Mouse (Mus musculus): Measurements from ENCODE around the gene Cped1. TPM values are rescaled to one million over a fixed set of nuclear protein-coding genes. Genes with fewer than 3 reads are reported as not detected.
"Not testable (repeated sequence)": the region's sequence is repeated elsewhere in the genome, so short reads cannot be mapped to it uniquely, and the experiment has no call there.

Gene Cped1
- polyA plus RNA-seq, 1 experiment from 2014 or later = 10.4 TPM

- peak; percentile 29 for DNase-seq (ENCODE audit: low spot score)
- Histone ChIP-seq H3K27me3 (ENCODE audit: control insufficient read depth, insufficient read depth, low read length) (no peaks in the 10 kb centered on the region), H3K9ac (ENCODE audit: low read length) (no peak overlapping the region), H3K4me3 (ENCODE audit: low read depth, low read length) (no peak overlapping the region), H3K4me2 (replicated peaks; ENCODE audit: low read depth) (no peak overlapping the region), H3K9me3 (ENCODE audit: control insufficient read depth, low read length) (no peaks in the 10 kb centered on the region), H3K4me1 (replicated peaks; ENCODE audit: control insufficient read depth, insufficient read depth) (no peaks in the 10 kb centered on the region), H3K36me3 (ENCODE audit: control insufficient read depth, insufficient read depth, low read length) (no peaks in the 10 kb centered on the region), H3K27ac (replicated peaks) (no peak overlapping the region)
- WGBS = 30% methylated on average over 12 of the region's 12 CpGs
- TF ChIP-seq CTCF (IDR thresholded peaks at IDR 0.05; ENCODE audit: low read depth) (peak; percentile 90), EP300 (optimal IDR thresholded peaks at IDR 0.05) (no peak)
- peak; percentile 67; the same call in 1 of the 2 replicates for ATAC-seq (ENCODE audit: low FRiP score, low TSS enrichment)
Observed at GRCm38 (mm10) chr6:22122080-22122479, 136.4 kb downstream of the Cped1 start.

GRCm38 (mm10) chr6:22122693-22123092 is 137.0 kb downstream of the Cped1 start:
- H3K36me3 ChIP-seq (ENCODE audit: control insufficient read depth, insufficient read depth, low read length) = no peaks in the 10 kb centered on the region
- H3K27ac ChIP-seq (replicated peaks) = no peak overlapping the region
- no peaks in the 10 kb centered on the region for H3K4me1 ChIP-seq (replicated peaks; ENCODE audit: control insufficient read depth, insufficient read depth)
- no peak for TF ChIP-seq EP300 (optimal IDR thresholded peaks at IDR 0.05)
- TF ChIP-seq CTCF (IDR thresholded peaks at IDR 0.05; ENCODE audit: low read depth) = no peak
- ATAC-seq (ENCODE audit: low FRiP score, low TSS enrichment) = no peak
- no peak overlapping the region for H3K9ac ChIP-seq (ENCODE audit: low read length)
- no peak overlapping the region for H3K4me2 ChIP-seq (replicated peaks; ENCODE audit: low read depth)
- WGBS = 82% methylated on average over 1 of the region's 1 CpGs
- H3K27me3 ChIP-seq (ENCODE audit: control insufficient read depth, insufficient read depth, low read length) = no peaks in the 10 kb centered on the region
- H3K4me3 ChIP-seq (ENCODE audit: low read depth, low read length) = no peak overlapping the region
- no peaks in the 10 kb centered on the region for H3K9me3 ChIP-seq (ENCODE audit: control insufficient read depth, low read length)
- no peak for DNase-seq (ENCODE audit: low spot score)

GRCm38 (mm10) chr6:22123332-22123731 is 137.6 kb downstream of the Cped1 start:
- no peak for TF ChIP-seq CTCF (IDR thresholded peaks at IDR 0.05; ENCODE audit: low read depth)
- TF ChIP-seq EP300 (optimal IDR thresholded peaks at IDR 0.05) = no peak
- WGBS = 51% methylated on average over 3 of the region's 3 CpGs
- DNase-seq (ENCODE audit: low spot score) = no peak
- ATAC-seq (ENCODE audit: low FRiP score, low TSS enrichment) = no peak
- H3K4me3 ChIP-seq (ENCODE audit: low read depth, low read length) = no peak overlapping the region
- H3K9ac ChIP-seq (ENCODE audit: low read length) = no peak overlapping the region
- no peaks in the 10 kb centered on the region for H3K27me3 ChIP-seq (ENCODE audit: control insufficient read depth, insufficient read depth, low read length)
- H3K36me3 ChIP-seq (ENCODE audit: control insufficient read depth, insufficient read depth, low read length) = no peaks in the 10 kb centered on the region
- H3K4me1 ChIP-seq (replicated peaks; ENCODE audit: control insufficient read depth, insufficient read depth) = no peaks in the 10 kb centered on the region
- H3K27ac ChIP-seq (replicated peaks) = no peak overlapping the region
- no peak overlapping the region for H3K4me2 ChIP-seq (replicated peaks; ENCODE audit: low read depth)
- no peaks in the 10 kb centered on the region for H3K9me3 ChIP-seq (ENCODE audit: control insufficient read depth, low read length)

GRCm38 (mm10) chr6:22124575-22125330 is 139.0 kb downstream of the Cped1 start:
- H3K4me1 ChIP-seq (replicated peaks; ENCODE audit: control insufficient read depth, insufficient read depth); ATAC-seq (ENCODE audit: low FRiP score, low TSS enrichment); H3K4me3 ChIP-seq (ENCODE audit: low read depth, low read length); H3K9me3 ChIP-seq (ENCODE audit: control insufficient read depth, low read length); DNase-seq (ENCODE audit: low spot score); H3K27me3 ChIP-seq (ENCODE audit: control insufficient read depth, insufficient read depth, low read length); H3K27ac ChIP-seq (replicated peaks); H3K4me2 ChIP-seq (replicated peaks; ENCODE audit: low read depth); H3K36me3 ChIP-seq (ENCODE audit: control insufficient read depth, insufficient read depth, low read length); H3K9ac ChIP-seq (ENCODE audit: low read length): not testable (repeated sequence)
- WGBS = 81% methylated on average over 23 of the region's 31 CpGs

- Histone ChIP-seq H3K4me3 (ENCODE audit: low read depth, low read length) (no peak overlapping the region), H3K9ac (ENCODE audit: low read length) (no peak overlapping the region), H3K36me3 (ENCODE audit: control insufficient read depth, insufficient read depth, low read length) (no peaks in the 10 kb centered on the region), H3K27ac (replicated peaks) (no peak overlapping the region), H3K4me1 (replicated peaks; ENCODE audit: control insufficient read depth, insufficient read depth) (no peaks in the 10 kb centered on the region), H3K27me3 (ENCODE audit: control insufficient read depth, insufficient read depth, low read length) (no peaks in the 10 kb centered on the region), H3K4me2 (replicated peaks; ENCODE audit: low read depth) (no peak overlapping the region), H3K9me3 (ENCODE audit: control insufficient read depth, low read length) (no peaks in the 10 kb centered on the region)
- DNase-seq (ENCODE audit: low spot score) (no peak), ATAC-seq (ENCODE audit: low FRiP score, low TSS enrichment) (no peak)
- 38% methylated on average over 10 of the region's 10 CpGs for WGBS
- TF ChIP-seq EP300 (optimal IDR thresholded peaks at IDR 0.05) (no peak), CTCF (IDR thresholded peaks at IDR 0.05; ENCODE audit: low read depth) (no peak)
Observed at GRCm38 (mm10) chr6:22135038-22135631, 149.4 kb downstream of the Cped1 start.

- H3K27me3 ChIP-seq (ENCODE audit: control insufficient read depth, insufficient read depth, low read length) = no peaks in the 10 kb centered on the region
- no peaks in the 10 kb centered on the region for H3K4me1 ChIP-seq (replicated peaks; ENCODE audit: control insufficient read depth, insufficient read depth)
- DNase-seq (ENCODE audit: low spot score) = no peak
- no peak overlapping the region for H3K9ac ChIP-seq (ENCODE audit: low read length)
- no peak overlapping the region for H3K4me3 ChIP-seq (ENCODE audit: low read depth, low read length)
- ATAC-seq (ENCODE audit: low FRiP score, low TSS enrichment) = no peak
- H3K27ac ChIP-seq (replicated peaks) = no peak overlapping the region
- no peaks in the 10 kb centered on the region for H3K36me3 ChIP-seq (ENCODE audit: control insufficient read depth, insufficient read depth, low read length)
- no peak overlapping the region for H3K4me2 ChIP-seq (replicated peaks; ENCODE audit: low read depth)
- TF ChIP-seq CTCF (IDR thresholded peaks at IDR 0.05; ENCODE audit: low read depth) (no peak), EP300 (optimal IDR thresholded peaks at IDR 0.05) (no peak)
- H3K9me3 ChIP-seq (ENCODE audit: control insufficient read depth, low read length) = no peaks in the 10 kb centered on the region
- whole genome bisulfite sequencing = 72% methylated on average over 10 of the region's 10 CpGs
Observed at GRCm38 (mm10) chr6:22136805-22137204, 151.1 kb downstream of the Cped1 start.
